Mouse (Mus musculus) liver, adult 2 months (tissue): ENCODE measurements around the gene Prm2. TPM values are rescaled to one million over a fixed set of nuclear protein-coding genes. Genes with fewer than 3 reads are reported as not detected.

Experiments used
- DNase-seq: peaks from one replicate; pipeline ENCODE4 v3.0.0-alpha.2; 2011; ENCODE audit warnings: low read depth, low spot score; ENCODE audit errors: extremely low read depth
- H3K27ac ChIP-seq: fragments of 200-500 bp; replicated peaks from 2 replicates; pipeline ENCODE4 v1.5.1; 2012; ENCODE audit warnings: low read depth, mild to moderate bottlenecking, control low read depth, inconsistent platforms, low read length; ENCODE audit not compliant: insufficient read depth
- H3K27me3 ChIP-seq: fragments of 200-500 bp; 2 replicates; pipeline ENCODE4 v1.6.1; 2012; ENCODE audit warnings: mild to moderate bottlenecking, moderate library complexity, low read length, inconsistent platforms; ENCODE audit not compliant: control insufficient read depth, insufficient read depth
- H3K36me3 ChIP-seq: fragments of 200-500 bp; 2 replicates; pipeline ENCODE4 v1.6.1; 2012; ENCODE audit warnings: low read length, inconsistent platforms; ENCODE audit not compliant: control insufficient read depth, insufficient read depth
- H3K4me1 ChIP-seq: fragments of 200-500 bp; 2 replicates; pipeline ENCODE4 v1.6.1; 2011; ENCODE audit warnings: low read length; ENCODE audit not compliant: control insufficient read depth, insufficient read depth
- H3K4me3 ChIP-seq: fragments of 200-500 bp; 2 replicates; pipeline ENCODE4 v1.5.1; 2011; ENCODE audit warnings: low read depth, mild to moderate bottlenecking, control low read depth, low read length, moderate library complexity; ENCODE audit not compliant: insufficient read depth
- H3K79me2 ChIP-seq: fragments of 200-500 bp; 2 replicates; pipeline ENCODE4 v1.6.1; 2012; ENCODE audit warnings: inconsistent platforms, mild to moderate bottlenecking, low read length, moderate library complexity; ENCODE audit not compliant: control insufficient read depth, insufficient read depth
- H3K9ac ChIP-seq: fragments of 200-500 bp; 2 replicates; pipeline ENCODE4 v1.6.1; 2012; ENCODE audit warnings: low read depth, mild to moderate bottlenecking, control low read depth, inconsistent platforms, low read length
- CTCF ChIP-seq: fragments of 200-500 bp; IDR thresholded peaks from 2 replicates; pipeline ENCODE4 v1.5.1; 2011; ENCODE audit warnings: low read depth, low read length, control low read depth
- POLR2A ChIP-seq: fragments of 200-500 bp; IDR thresholded peaks from 2 replicates; pipeline ENCODE4 v1.6.1; 2011; ENCODE audit warnings: low read length, control low read depth; ENCODE audit not compliant: insufficient read depth; ENCODE audit errors: extremely low read depth
- WGBS: fragments of 180-500 bp; shearing (Covaris S2); methylation state at CpG from one replicate; pipeline ENCODE4 v1.1.7; 2018; 5-methylcytosine and 5-hydroxymethylcytosine counted together
- polyA plus RNA-seq: library from polyadenylated mRNA; depleted of rRNA; stranded (reverse); fragments of >200 nt; gene quantifications from 2 replicates; pipeline ENCODE4 v1.2.3, GENCODE M21; 2012; rRNA removed
- total RNA-seq: library from RNA; depleted of rRNA; stranded (reverse); fragments of >200 nt; gene quantifications from 2 replicates; pipeline ENCODE4 v1.2.3, GENCODE M21; 2014; rRNA removed

Prm2 gene
- total and polyA plus RNA-seq, 2 experiments, result not detected

DNA sequence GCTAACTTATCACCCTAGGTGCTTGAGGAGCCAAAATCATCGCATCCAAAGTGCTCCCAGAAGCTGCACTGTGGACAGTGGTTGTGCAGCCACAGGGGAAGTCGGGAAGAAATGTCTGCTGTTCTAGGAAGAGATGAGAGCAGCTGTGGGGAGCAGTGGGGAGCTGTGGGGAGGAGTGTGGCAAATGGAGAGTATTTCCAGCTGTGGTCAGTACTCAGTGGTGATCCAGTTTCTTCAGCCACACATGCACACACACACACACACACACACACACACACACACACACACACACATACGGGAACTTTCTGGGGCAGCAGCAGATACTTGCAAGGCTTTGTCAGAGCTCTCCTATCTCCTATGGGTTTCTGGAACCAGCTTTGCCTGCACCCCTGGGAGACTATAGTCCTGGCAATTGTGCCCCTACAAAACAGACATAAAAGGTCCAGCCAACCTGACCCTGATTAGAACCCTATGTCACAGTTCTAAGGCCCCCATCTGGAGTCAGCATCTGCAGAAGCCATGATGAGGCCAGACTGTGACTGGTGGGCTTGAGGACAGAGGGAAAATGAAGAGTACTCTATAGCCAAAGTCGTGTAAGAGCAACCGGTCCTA, 33.3 kb downstream of the Prm2 start:
- H3K36me3 ChIP-seq, result no peaks in the 10 kb centered on the region
- H3K4me1 ChIP-seq, result peaks cover 6% of the 10 kb centered on the region; the same call in 1 of the 2 replicates
- TF ChIP-seq POLR2A (no peak), CTCF (no peak)
- no peak for DNase-seq
- WGBS, result 90% methylated on average over 5 of the region's 5 CpGs
- no peak overlapping the region for H3K9ac ChIP-seq
- H3K4me3 ChIP-seq, result no peak overlapping the region
- no peaks in the 10 kb centered on the region for H3K79me2 ChIP-seq
- H3K27ac ChIP-seq, result no peak overlapping the region
- H3K27me3 ChIP-seq, result no peaks in the 10 kb centered on the region

DNA sequence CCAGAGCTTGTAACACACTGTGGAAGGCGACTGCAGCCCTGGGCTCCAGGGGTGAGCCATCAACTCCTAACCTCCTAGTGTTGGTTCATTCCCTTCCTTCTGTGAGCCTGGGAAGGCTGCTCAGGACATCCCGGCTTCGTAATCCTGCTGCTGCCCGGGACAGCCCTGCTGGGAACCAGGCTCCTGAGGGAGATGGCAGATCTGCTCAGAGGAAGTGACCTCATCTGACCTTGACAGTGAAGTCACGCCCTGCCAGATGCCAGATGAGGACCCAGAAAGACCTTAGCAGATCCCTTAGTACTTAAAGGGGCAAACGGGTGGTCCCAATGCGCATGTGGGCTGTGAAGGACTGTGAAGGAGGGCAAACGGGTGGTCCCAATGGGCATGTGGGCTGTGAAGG, 34.8 kb downstream of the Prm2 start:
- Histone ChIP-seq H3K36me3 (no peaks in the 10 kb centered on the region), H3K27me3 (no peaks in the 10 kb centered on the region), H3K4me1 (peaks cover 6% of the 10 kb centered on the region; the same call in 1 of the 2 replicates), H3K9ac (no peak overlapping the region), H3K4me3 (no peak overlapping the region), H3K27ac (no peak overlapping the region), H3K79me2 (no peaks in the 10 kb centered on the region)
- 79% methylated on average over 8 of the region's 8 CpGs for WGBS
- TF ChIP-seq POLR2A (no peak), CTCF (no peak)
- DNase-seq, result no peak

DNA sequence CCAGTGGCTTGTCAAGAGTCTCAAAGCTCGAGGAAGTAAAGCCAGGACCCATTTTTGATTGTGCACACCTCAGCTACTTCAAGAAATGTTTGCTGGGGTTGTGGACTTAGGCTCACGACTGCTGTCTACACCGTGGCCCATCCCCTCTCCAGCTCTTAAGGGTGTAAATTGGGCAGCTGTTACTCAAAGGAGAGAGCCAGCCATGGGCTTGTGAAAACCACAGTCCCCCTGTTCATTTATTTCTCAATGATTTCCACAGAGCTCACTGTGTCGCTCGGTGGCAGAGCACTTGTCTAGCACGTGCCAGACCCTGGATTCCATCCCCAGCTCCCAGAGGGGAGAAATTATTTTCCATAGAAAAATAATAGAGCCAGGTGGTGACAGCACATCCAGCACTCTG, 39.8 kb downstream of the Prm2 start:
- H3K9ac ChIP-seq, result no peak overlapping the region
- no peaks in the 10 kb centered on the region for H3K36me3 ChIP-seq
- no peaks in the 10 kb centered on the region for H3K27me3 ChIP-seq
- no peak for DNase-seq
- H3K27ac ChIP-seq, result no peak overlapping the region
- no peak overlapping the region for H3K4me3 ChIP-seq
- TF ChIP-seq POLR2A (no peak), CTCF (no peak)
- peaks cover 6% of the 10 kb centered on the region; the same call in 1 of the 2 replicates for H3K4me1 ChIP-seq
- 85% methylated on average over 6 of the region's 6 CpGs for WGBS
- no peaks in the 10 kb centered on the region for H3K79me2 ChIP-seq

DNA sequence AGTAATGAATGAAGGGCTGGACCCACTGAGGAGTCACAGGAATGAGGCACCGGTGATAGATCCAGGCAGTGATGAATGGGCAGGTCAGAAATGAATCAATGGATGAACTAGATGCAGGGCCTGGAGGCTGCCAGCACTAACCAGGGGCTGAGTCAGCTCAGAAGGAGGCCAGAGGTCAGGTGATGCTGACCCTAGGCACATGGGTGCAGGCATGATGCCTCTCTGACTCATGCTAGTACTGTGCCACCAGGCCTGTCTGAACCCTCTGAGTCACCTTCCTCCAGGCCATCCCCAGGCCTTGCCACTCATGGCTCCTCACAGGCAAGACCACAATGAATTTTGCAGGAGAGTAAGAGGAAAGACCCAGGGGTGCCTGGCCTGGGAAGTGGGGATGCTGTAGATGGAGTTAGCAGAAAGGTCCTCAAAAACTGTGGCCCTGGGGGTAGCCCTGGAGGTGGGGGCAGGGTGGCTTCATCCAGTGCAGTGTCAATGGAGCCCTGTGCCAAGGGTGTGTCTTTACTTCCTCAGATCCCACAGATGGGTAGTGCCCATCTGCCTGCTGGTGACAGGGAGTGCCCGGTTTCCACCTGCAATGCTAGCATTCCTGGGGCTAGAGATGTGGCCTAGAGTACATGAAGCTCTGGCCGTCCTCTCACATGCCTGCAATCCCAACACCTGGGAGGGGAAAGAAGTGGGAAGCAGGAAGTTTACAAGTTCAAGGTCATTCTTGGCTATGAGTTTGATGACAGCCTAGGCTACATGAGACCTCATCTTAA, 41.2 kb downstream of the Prm2 start:
- no peak for TF ChIP-seq POLR2A
- 83% methylated on average over 3 of the region's 3 CpGs for WGBS
- no peak overlapping the region for H3K27ac ChIP-seq
- H3K36me3 ChIP-seq, result no peaks in the 10 kb centered on the region
- H3K79me2 ChIP-seq, result no peaks in the 10 kb centered on the region
- DNase-seq, result no peak
- no peak overlapping the region for H3K4me3 ChIP-seq
- no peaks in the 10 kb centered on the region for H3K27me3 ChIP-seq
- peaks cover 6% of the 10 kb centered on the region; the same call in 1 of the 2 replicates for H3K4me1 ChIP-seq
- no peak overlapping the region for H3K9ac ChIP-seq

DNA sequence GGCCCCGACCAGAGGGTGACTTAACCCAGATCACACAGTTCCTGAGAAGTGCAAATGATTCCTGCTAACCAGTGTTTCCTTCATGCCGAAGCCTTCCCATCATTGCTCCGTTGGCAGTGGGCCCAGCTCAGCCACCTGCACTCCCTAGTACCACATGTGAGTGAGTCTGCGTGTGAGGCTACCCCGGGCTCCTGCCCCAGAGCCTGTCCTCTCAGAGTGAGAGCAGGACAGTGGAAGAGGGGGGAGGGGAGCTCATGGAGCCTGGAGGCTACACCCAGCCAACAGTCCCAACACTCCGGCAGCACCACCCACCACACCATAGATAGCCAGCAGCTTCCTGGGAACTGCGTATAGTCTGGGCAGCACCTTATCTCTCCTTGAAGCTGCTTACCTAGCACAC, 46.1 kb downstream of the Prm2 start:
- no peaks in the 10 kb centered on the region for H3K4me1 ChIP-seq
- H3K4me3 ChIP-seq, result no peak overlapping the region
- H3K9ac ChIP-seq, result no peak overlapping the region
- no peaks in the 10 kb centered on the region for H3K79me2 ChIP-seq
- no peaks in the 10 kb centered on the region for H3K27me3 ChIP-seq
- H3K27ac ChIP-seq, result no peak overlapping the region
- WGBS, result 68% methylated on average over 7 of the region's 7 CpGs
- no peaks in the 10 kb centered on the region for H3K36me3 ChIP-seq
- no peak for TF ChIP-seq CTCF
- no peak for TF ChIP-seq POLR2A
- DNase-seq, result no peak

DNA sequence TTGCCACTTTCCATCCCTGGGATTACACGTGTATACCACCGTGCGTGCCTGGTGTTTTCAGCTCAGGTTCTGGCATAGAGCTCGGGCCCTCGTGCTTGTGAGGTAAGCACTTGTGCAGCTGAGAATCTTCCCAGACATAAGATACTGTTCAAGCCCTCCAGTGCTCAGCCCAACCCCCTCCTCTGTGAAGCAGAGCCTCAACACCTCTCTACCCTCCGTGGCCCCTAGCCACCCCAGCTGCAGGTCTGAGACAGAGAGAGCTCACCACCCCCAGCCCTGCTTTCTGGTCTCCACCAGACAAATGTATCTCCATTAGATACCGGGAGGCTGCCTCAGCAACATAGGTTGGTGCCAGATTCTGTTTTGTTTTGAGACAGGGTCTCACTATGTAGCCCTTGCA, 46.7 kb downstream of the Prm2 start:
- Histone ChIP-seq H3K4me1 (no peaks in the 10 kb centered on the region), H3K79me2 (no peaks in the 10 kb centered on the region), H3K36me3 (no peaks in the 10 kb centered on the region), H3K9ac (no peak overlapping the region), H3K4me3 (no peak overlapping the region), H3K27ac (no peak overlapping the region), H3K27me3 (no peaks in the 10 kb centered on the region)
- no peak for DNase-seq
- WGBS, result 80% methylated on average over 7 of the region's 7 CpGs
- TF ChIP-seq CTCF (no peak), POLR2A (no peak)

Other genes with a start within 250 kb of the Prm2 start
- gene Socs1, start 10.6 kb downstream of the Prm2 start, total RNA-seq, result 0.13 and 0.18 TPM in 2 replicates
- gene Socs1, start 10.6 kb downstream of the Prm2 start, polyA plus RNA-seq, result 1.2 TPM in 2 replicates
- not detected in 2 replicates for gene Tnp2, start 7.5 kb downstream of the Prm2 start, total RNA-seq
- 0.87 TPM in 1 of 2 replicates, not detected in the other for gene Tnp2, start 7.5 kb downstream of the Prm2 start, polyA plus RNA-seq
- gene Prm3, start 5.2 kb downstream of the Prm2 start, total RNA-seq, result not detected in 2 replicates
- gene Prm3, start 5.2 kb downstream of the Prm2 start, polyA plus RNA-seq, result not detected in 2 replicates
- not detected in 2 replicates for gene Prm1, start 9.7 kb upstream of the Prm2 start, total RNA-seq
- 0.70 TPM in 1 of 2 replicates, not detected in the other for gene Prm1, start 9.7 kb upstream of the Prm2 start, polyA plus RNA-seq
- not detected in 2 replicates for gene Gm11172, start 16.8 kb upstream of the Prm2 start, total RNA-seq
- gene Gm11172, start 16.8 kb upstream of the Prm2 start, polyA plus RNA-seq, result not detected in 2 replicates
- 0.09 and 0.34 TPM in 2 replicates for gene Rmi2, start 38.9 kb upstream of the Prm2 start, total RNA-seq
- gene Rmi2, start 38.9 kb upstream of the Prm2 start, polyA plus RNA-seq, result 0.06 TPM in 1 of 2 replicates, not detected in the other